20 mouse cellular contexts compared by ENCODE assay signal in genomic region chr13:19424563-19424962, GRCm38 (mm10). TPM values are rescaled to one million over a fixed set of nuclear protein-coding genes. Genes with fewer than 3 reads are reported as not detected.
DNase-seq lines count a peak whose midpoint lies in the region; TF ChIP-seq lines count a peak whose summit lies in the region.
"Had no signal": no experiment of that assay in that cellular context is flagged by ENCODE, and none has a peak within 500 bp of the region (broad histone marks: within the 10 kb centered on the region; RNA-seq: fewer than 3 reads in every experiment).

No protein-coding gene starts in this region.

- H3K4me1 ChIP-seq in ES-E14 (ENCODE audit: control insufficient read depth in 2 of 2, insufficient read depth in 2 of 2, low read length in 2 of 2, poor library complexity in 1 of 2): peaks cover 0 to 3% of the 10 kb centered on the region in 2 experiments; a peak in 1 of 4 replicates
- H3K4me1 ChIP-seq: embryonic facial prominence, embryonic 15.5 days; forebrain, embryonic 10.5 days; forebrain, embryonic 12.5 days had no signal

- no peaks in the 10 kb centered on the region for H3K9me3 ChIP-seq in ES-E14 (ENCODE audit: control insufficient read depth, insufficient read depth, low read depth, low read length)
- H3K9me3 ChIP-seq: embryonic facial prominence, embryonic 13.5 days; embryonic facial prominence, embryonic 15.5 days; forebrain, embryonic 10.5 days; forebrain, embryonic 12.5 days had no signal

- DNase-seq in cerebellum, postnatal 25 days: peak; percentile 9 to 23
- DNase-seq in cerebellum, postnatal 10 days: no peak
- DNase-seq in ES-E14 (ENCODE audit: low read depth, low spot score) (peak; percentile 28), WW6 (ENCODE audit: low read depth, low spot score) (peak; percentile 64)
- no peak for DNase-seq in frontal cortex, adult 2 months (ENCODE audit: extremely low spot score in 1 of 2, low spot score in 1 of 2)
- DNase-seq in lung, postnatal 10 days: no peak
- no peak for DNase-seq in c-Kit-positive CD71-positive TER-119-positive erythroid progenitor cells, embryonic 14.5 days (ENCODE audit: low spot score)
- DNase-seq: adrenal gland, adult 8-10 months; adrenal gland, postnatal 14 days; adrenal gland, postnatal 36 days; B cell, adult 2 months; cerebellum, adult 11 months; cerebellum, adult 8-10 months; cerebellum, adult 9-11 months; embryo, embryonic 11 days had no signal

- no peak overlapping the region for H3K9ac ChIP-seq in ES-E14 (ENCODE audit: insufficient read depth, low read depth, low read length, poor library complexity, severe bottlenecking)
- H3K9ac ChIP-seq: embryonic facial prominence, embryonic 13.5 days; embryonic facial prominence, embryonic 15.5 days; forebrain, embryonic 12.5 days had no signal

- no peak overlapping the region for H3K4me3 ChIP-seq in ES-E14 (ENCODE audit: insufficient read depth in 1 of 2, low read depth in 1 of 2, low read length in 2 of 2, poor library complexity in 1 of 2, severe bottlenecking in 1 of 2)
- H3K4me3 ChIP-seq: embryonic facial prominence, embryonic 13.5 days; embryonic facial prominence, embryonic 15.5 days; erythroblast, embryonic 14.5 days; forebrain, embryonic 10.5 days; forebrain, embryonic 12.5 days had no signal

- no peaks in the 10 kb centered on the region for H3K36me3 ChIP-seq in ES-E14 (ENCODE audit: control insufficient read depth, insufficient read depth, low read length, poor library complexity, severe bottlenecking)
- H3K36me3 ChIP-seq: embryonic facial prominence, embryonic 13.5 days; embryonic facial prominence, embryonic 15.5 days; forebrain, embryonic 10.5 days; forebrain, embryonic 12.5 days had no signal

- peak overlapping the region; percentile 25; the same call in 1 of the 2 replicates for H3K27ac ChIP-seq in ES-E14 (ENCODE audit: insufficient read depth, low read depth, low read length, poor library complexity, severe bottlenecking)
- H3K27ac ChIP-seq: embryonic facial prominence, embryonic 13.5 days; embryonic facial prominence, embryonic 15.5 days; forebrain, embryonic 10.5 days; forebrain, embryonic 12.5 days had no signal

- in situ Hi-C loops in ES-E14 (cut with MboI; ENCODE audit: low sequenced_read_pairs in 2 of 2, unreplicated experiment in 2 of 2): no loop called here

TF ChIP-seq in ES-E14, 5 proteins besides CTCF, POLR2A, EP300 and RAD21:
- TF ChIP-seq ZC3H11A (IDR thresholded peaks at IDR 0.05; ENCODE audit: borderline replicate concordance, low read depth, low read length) (no peak), MAFK (IDR thresholded peaks at IDR 0.05; ENCODE audit: insufficient read depth, low read depth, low read length) (no peak), HCFC1 (IDR thresholded peaks at IDR 0.05; ENCODE audit: borderline replicate concordance, insufficient read depth, low read length) (no peak), ZNF384 (IDR thresholded peaks at IDR 0.05; ENCODE audit: low read depth, low read length) (no peak), CHD2 (IDR thresholded peaks at IDR 0.05; ENCODE audit: low read depth, low read length) (no peak)

RNA-seq across cellular contexts. Expression of gene Stard3nl, which starts 29.0 kb away (rescaled TPM):
- total RNA-seq in ES-E14 (2012; rRNA removed): 64.5 and 76.4 TPM in 2 replicates
- 85.3 and 89.5 TPM in 2 replicates for polyA plus RNA-seq in frontal cortex, adult 2 months (2012; rRNA removed)

Comparison
In these comparisons a context has a peak if more than half of its experiments do, and no peak if none do; other contexts are left out.
1. DNase-seq: peak in cerebellum, postnatal 25 days (2 of 2), ES-E14 (single experiment) and WW6 (single experiment); none in cerebellum, postnatal 10 days (0 of 2), frontal cortex, adult 2 months (0 of 2), lung, postnatal 10 days (single experiment) and c-Kit-positive CD71-positive TER-119-positive erythroid progenitor cells, embryonic 14.5 days (single experiment).